Mouse (Mus musculus) stomach, embryonic 14.5 days (tissue): ENCODE measurements at regions not wholly inside any gene's neighbourhood (a gene's known extent, or its start where the extent isn't known, plus 50 kb on each side); places are given as distances from the start of the nearest gene placed in this dataset.

Experiments used
- ATAC-seq: fragments of 200-750 bp; cut with Nextera tagmentation; 2 replicates; pipeline ENCODE4 v1.8.0; 2017; ENCODE audit warnings: low read depth, moderate TSS enrichment; ENCODE audit not compliant: insufficient number of reproducible peaks, insufficient read depth, low FRiP score
- H3K27ac ChIP-seq: fragments of 300-500 bp; sonication (generic); 2 replicates; pipeline ENCODE4 v1.5.1; 2014; ENCODE audit warnings: mild to moderate bottlenecking, low read length, moderate library complexity, mixed read lengths
- H3K27me3 ChIP-seq: fragments of 300-500 bp; sonication (generic); 2 replicates; pipeline ENCODE4 v1.6.1; 2014; ENCODE audit warnings: low read length, control low read depth, mixed read lengths; ENCODE audit not compliant: control insufficient read depth, insufficient read depth
- H3K36me3 ChIP-seq: fragments of 300-500 bp; sonication (generic); 2 replicates; pipeline ENCODE4 v1.6.1; 2014; ENCODE audit warnings: mild to moderate bottlenecking, control low read depth, low read length, moderate library complexity, mixed read lengths; ENCODE audit not compliant: control insufficient read depth, insufficient read depth
- H3K4me1 ChIP-seq: fragments of 300-500 bp; sonication (generic); 2 replicates; pipeline ENCODE4 v1.6.1; 2014; ENCODE audit warnings: low read length, control low read depth, mixed read lengths; ENCODE audit not compliant: control insufficient read depth, insufficient read depth
- H3K4me2 ChIP-seq: fragments of 300-500 bp; sonication (generic); replicated peaks from 2 replicates; pipeline ENCODE4 v1.6.1; 2014; ENCODE audit warnings: low read depth, low read length, control low read depth
- H3K4me3 ChIP-seq: fragments of 300-500 bp; sonication (generic); 2 replicates; pipeline ENCODE4 v1.5.1; 2014; ENCODE audit warnings: low read depth, low read length, control low read depth
- H3K9ac ChIP-seq: fragments of 300-500 bp; sonication (generic); replicated peaks from 2 replicates; pipeline ENCODE4 v1.6.1; 2014; ENCODE audit warnings: low read depth, mild to moderate bottlenecking, control low read depth, low read length, moderate library complexity, mixed read lengths
- H3K9me3 ChIP-seq: fragments of 300-500 bp; sonication (generic); 2 replicates; pipeline ENCODE4 v1.6.1; 2016; ENCODE audit warnings: low read depth, low read length, control low read depth; ENCODE audit not compliant: control insufficient read depth
- WGBS: fragments of 180-500 bp; shearing (Covaris S2); extraction: QIAGEN DNeasy Blood & Tissue Kit; methylation state at CpG from one replicate; pipeline ENCODE4 v1.1.7; 2014; 5-methylcytosine and 5-hydroxymethylcytosine counted together

DNA sequence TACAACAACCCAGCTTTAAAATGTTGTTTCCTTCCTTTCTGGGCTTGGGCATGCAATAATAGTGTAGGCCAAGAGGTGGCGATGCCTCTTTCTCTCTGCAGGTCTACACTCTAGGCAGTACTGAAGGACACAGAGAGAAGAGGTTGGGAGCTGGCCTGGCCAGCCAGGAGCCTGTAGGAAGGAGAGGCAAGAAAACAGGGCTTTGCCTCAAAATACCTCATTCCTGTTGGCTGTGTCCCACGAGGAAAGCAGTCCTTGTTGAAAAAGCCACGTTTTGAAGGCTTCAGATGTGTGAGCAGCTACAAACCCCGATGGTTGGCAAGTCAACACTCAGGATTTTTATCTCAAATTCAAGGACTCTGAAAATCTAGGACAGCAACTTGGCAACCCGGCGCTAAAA is 90.9 kb upstream of the Max start:
- no peak overlapping the region for H3K27ac ChIP-seq
- H3K9me3 ChIP-seq = no peaks in the 10 kb centered on the region
- no peaks in the 10 kb centered on the region for H3K27me3 ChIP-seq
- H3K4me2 ChIP-seq = no peak overlapping the region
- H3K4me3 ChIP-seq = no peak overlapping the region
- no peaks in the 10 kb centered on the region for H3K36me3 ChIP-seq
- no peak overlapping the region for H3K9ac ChIP-seq
- no peaks in the 10 kb centered on the region for H3K4me1 ChIP-seq
- 74% methylated on average over 6 of the region's 6 CpGs for WGBS
- ATAC-seq = no peak

- no peak overlapping the region for H3K4me2 ChIP-seq
- no peak overlapping the region for H3K4me3 ChIP-seq
- WGBS = 36% methylated on average over 11 of the region's 11 CpGs
- no peaks in the 10 kb centered on the region for H3K4me1 ChIP-seq
- H3K27ac ChIP-seq = no peak overlapping the region
- H3K36me3 ChIP-seq = no peaks in the 10 kb centered on the region
- no peaks in the 10 kb centered on the region for H3K27me3 ChIP-seq
- H3K9me3 ChIP-seq = no peaks in the 10 kb centered on the region
- H3K9ac ChIP-seq = no peak overlapping the region
- ATAC-seq = no peak
Measured at GRCm38 (mm10) chr12:77048380-77048779, 86.4 kb upstream of the Max start.

GRCm38 (mm10) chr12:77047273-77047672 is 85.3 kb upstream of the Max start:
- ATAC-seq = no peak
- Histone ChIP-seq H3K4me3 (no peak overlapping the region), H3K27me3 (no peaks in the 10 kb centered on the region), H3K4me1 (no peaks in the 10 kb centered on the region), H3K36me3 (no peaks in the 10 kb centered on the region), H3K9me3 (no peaks in the 10 kb centered on the region), H3K9ac (no peak overlapping the region), H3K4me2 (no peak overlapping the region), H3K27ac (no peak overlapping the region)
- 87% methylated on average over 1 of the region's 1 CpGs for whole genome bisulfite sequencing

DNA sequence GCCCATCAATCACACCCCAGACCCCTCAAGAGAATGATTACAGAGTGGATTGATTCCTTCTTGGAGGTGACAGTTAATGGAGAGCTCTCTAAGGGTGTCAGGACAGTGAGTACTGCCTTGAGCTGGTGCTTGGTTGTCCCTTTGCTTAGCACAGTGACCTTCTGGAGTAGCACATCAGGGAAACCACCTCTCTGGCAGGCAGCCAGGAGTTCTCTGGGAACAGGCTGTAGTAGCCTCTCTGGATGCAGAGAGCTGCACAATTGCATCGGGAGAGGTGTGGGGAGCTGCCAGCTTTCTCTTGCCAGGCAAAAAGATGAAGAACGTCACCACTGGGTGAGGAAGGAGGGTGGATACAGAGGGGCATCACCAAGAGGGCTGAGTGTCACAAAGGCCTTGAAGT is 84.0 kb upstream of the Max start:
- no peak overlapping the region for H3K9ac ChIP-seq
- H3K36me3 ChIP-seq = no peaks in the 10 kb centered on the region
- H3K9me3 ChIP-seq = no peaks in the 10 kb centered on the region
- H3K4me1 ChIP-seq = no peaks in the 10 kb centered on the region
- 51% methylated on average over 2 of the region's 2 CpGs for WGBS
- H3K4me3 ChIP-seq = no peak overlapping the region
- H3K27me3 ChIP-seq = no peaks in the 10 kb centered on the region
- H3K4me2 ChIP-seq = no peak overlapping the region
- H3K27ac ChIP-seq = no peak overlapping the region
- ATAC-seq = no peak

DNA sequence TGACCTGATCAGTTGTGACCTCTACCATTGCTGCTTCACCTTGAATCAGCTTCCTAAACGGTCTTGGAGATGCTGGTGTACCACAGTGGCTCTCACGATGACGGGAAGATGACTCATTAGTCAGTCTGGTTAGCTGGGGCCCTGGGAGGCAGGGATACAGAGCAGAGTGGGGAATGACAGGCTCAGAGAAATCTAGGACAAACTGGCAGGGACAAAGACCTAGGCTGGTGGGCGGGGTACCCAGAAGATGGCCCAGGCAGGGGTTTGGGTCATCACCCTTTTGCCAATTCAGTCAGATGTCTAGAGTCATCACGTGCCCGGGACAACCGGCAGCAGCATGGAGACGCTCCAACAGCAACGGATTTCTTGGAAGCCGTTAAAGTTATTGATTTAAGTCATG is 83.4 kb upstream of the Max start:
- no peak overlapping the region for H3K27ac ChIP-seq
- no peaks in the 10 kb centered on the region for H3K4me1 ChIP-seq
- H3K9ac ChIP-seq = no peak overlapping the region
- WGBS = 72% methylated on average over 10 of the region's 10 CpGs
- no peak for ATAC-seq
- H3K4me3 ChIP-seq = no peak overlapping the region
- no peak overlapping the region for H3K4me2 ChIP-seq
- no peaks in the 10 kb centered on the region for H3K9me3 ChIP-seq
- no peaks in the 10 kb centered on the region for H3K27me3 ChIP-seq
- H3K36me3 ChIP-seq = no peaks in the 10 kb centered on the region

DNA sequence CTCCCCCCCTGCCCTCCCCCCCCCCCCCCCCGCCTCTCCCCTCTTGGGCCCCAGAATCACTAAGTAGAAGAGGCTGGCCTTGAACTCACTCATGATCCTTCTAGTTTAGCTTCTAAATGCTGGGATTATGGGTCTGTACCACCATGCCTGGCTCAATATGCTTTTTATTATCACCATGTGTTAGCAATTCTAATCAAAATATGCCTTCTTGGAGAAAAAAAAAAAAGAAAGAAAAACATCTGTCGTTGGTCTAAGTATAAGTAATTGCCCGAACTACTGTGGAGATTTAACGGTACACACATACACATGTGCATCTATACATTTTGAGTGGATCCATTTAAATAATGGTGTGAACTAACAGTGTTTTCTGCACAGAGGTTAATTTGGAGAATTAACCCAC is 80.4 kb upstream of the Max start:
- Histone ChIP-seq H3K9ac (no peak overlapping the region), H3K9me3 (no peaks in the 10 kb centered on the region), H3K4me3 (no peak overlapping the region), H3K27me3 (no peaks in the 10 kb centered on the region), H3K27ac (no peak overlapping the region), H3K4me1 (no peaks in the 10 kb centered on the region), H3K4me2 (no peak overlapping the region), H3K36me3 (no peaks in the 10 kb centered on the region)
- ATAC-seq = no peak
- 67% methylated on average over 3 of the region's 4 CpGs for WGBS

- Histone ChIP-seq H3K9ac (no peak overlapping the region), H3K4me1 (no peaks in the 10 kb centered on the region), H3K27me3 (no peaks in the 10 kb centered on the region), H3K4me3 (no peak overlapping the region), H3K9me3 (no peaks in the 10 kb centered on the region), H3K36me3 (no peaks in the 10 kb centered on the region), H3K4me2 (no peak overlapping the region), H3K27ac (no peak overlapping the region)
- WGBS = 46% methylated on average over 5 of the region's 5 CpGs
- ATAC-seq = no peak
Measured at GRCm38 (mm10) chr12:77041141-77041540, 79.1 kb upstream of the Max start.

DNA sequence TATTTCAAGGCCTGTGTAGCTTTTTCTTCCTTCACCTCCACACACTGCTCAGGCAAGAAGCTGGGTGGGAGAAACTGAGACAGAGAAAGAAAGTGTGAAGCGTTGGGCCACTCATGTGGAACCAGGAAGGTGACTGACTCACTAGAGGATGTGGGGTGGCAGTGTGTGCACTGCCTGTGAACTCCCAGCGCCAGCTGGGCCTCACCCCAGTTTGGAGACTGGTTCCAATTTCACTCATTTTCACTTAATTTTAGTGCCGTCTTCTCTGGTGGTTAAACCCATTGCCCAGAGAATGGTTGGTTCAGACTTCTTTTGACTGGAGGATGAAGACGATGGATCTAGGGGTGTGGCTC is 77.9 kb upstream of the Max start:
- H3K4me1 ChIP-seq = no peaks in the 10 kb centered on the region
- no peak overlapping the region for H3K4me2 ChIP-seq
- H3K27me3 ChIP-seq = no peaks in the 10 kb centered on the region
- H3K4me3 ChIP-seq = no peak overlapping the region
- WGBS = 89% methylated on average over 4 of the region's 4 CpGs
- no peaks in the 10 kb centered on the region for H3K36me3 ChIP-seq
- ATAC-seq = no peak
- H3K27ac ChIP-seq = no peak overlapping the region
- H3K9me3 ChIP-seq = no peaks in the 10 kb centered on the region
- no peak overlapping the region for H3K9ac ChIP-seq

DNA sequence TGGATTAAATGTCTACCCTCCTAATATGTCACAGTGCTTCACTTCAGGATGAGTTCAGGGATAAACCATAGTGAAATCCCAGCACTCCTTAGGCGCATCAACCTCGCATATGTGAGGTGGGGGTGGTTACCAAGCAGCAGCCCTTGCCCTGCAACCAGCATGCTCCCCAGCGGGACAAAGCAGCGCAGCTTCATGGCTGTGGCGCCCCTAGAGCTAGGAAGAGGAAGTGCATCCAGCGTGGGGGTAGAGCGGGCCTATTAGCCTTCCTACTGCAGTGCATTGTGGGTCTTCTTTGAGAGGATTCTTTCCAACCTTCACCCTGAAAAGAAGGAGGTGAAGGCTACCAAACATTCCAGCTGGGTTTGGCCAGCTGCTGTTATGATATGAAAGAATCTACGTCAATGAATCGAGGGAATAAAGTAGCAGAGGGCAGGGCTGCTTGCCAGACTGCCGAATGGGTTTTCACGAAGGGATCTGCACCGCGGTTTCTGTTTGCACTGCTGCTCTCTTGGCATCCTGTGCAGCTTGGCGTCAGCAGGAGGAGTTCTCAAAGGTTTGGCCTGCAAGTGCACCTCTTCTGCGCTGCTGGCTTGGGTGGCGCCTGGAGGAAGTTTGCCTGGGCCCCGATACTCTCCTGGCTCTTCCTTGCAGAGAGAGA is 77.4 kb upstream of the Max start:
- H3K4me3 ChIP-seq = no peak overlapping the region
- no peaks in the 10 kb centered on the region for H3K36me3 ChIP-seq
- ATAC-seq = no peak
- H3K27me3 ChIP-seq = no peaks in the 10 kb centered on the region
- no peak overlapping the region for H3K9ac ChIP-seq
- 71% methylated on average over 17 of the region's 17 CpGs for WGBS
- H3K4me2 ChIP-seq = no peak overlapping the region
- no peak overlapping the region for H3K27ac ChIP-seq
- H3K4me1 ChIP-seq = no peaks in the 10 kb centered on the region
- no peaks in the 10 kb centered on the region for H3K9me3 ChIP-seq
